ENCODE assay signal across 14 mouse cellular contexts in the genomic region with DNA sequence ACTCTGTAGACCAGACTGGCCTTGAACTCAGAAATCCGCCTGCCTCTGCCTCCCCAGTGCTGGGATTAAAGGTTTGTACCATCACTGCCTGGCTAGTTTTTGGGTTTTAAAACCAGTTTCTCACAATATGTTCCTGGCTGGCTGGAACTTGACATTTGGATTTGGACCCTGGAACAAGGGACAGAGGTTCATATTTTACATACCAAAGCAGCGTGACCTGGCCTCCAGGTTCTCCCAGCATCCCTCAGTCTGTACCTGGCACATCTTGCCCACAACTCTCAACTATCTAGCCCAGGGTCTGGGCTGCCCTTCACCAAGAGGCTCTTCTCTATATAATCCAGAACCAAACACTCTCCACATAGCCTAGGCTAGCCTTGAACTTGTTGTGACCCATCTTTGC. TPM values are rescaled to one million over a fixed set of nuclear protein-coding genes. Genes with fewer than 3 reads are reported as not detected.
DNase-seq lines count a peak whose midpoint lies in the region; ATAC-seq and TF ChIP-seq lines count a peak whose summit lies in the region.
"Had no signal": no experiment of that assay in that cellular context is flagged by ENCODE, and none has a peak within 500 bp of the region (broad histone marks: within the 10 kb centered on the region; RNA-seq: fewer than 3 reads in every experiment).

No protein-coding gene starts in this region.

- TF ChIP-seq EP300 in ES-Bruce4 (IDR thresholded peaks at IDR 0.05; ENCODE audit: insufficient read depth, low read depth, low read length), result no peak

- peaks cover 39% of the 10 kb centered on the region for H3K4me1 ChIP-seq in kidney, embryonic 16.5 days (ENCODE audit: insufficient read depth, low read length)
- H3K4me1 ChIP-seq in kidney, embryonic 14.5 days (ENCODE audit: control insufficient read depth, insufficient read depth, low read length), result peaks cover 18% of the 10 kb centered on the region; the same call in 1 of the 2 replicates
- H3K4me1 ChIP-seq in ES-Bruce4 (ENCODE audit: control insufficient read depth, insufficient read depth, low read length), result peaks cover 1% of the 10 kb centered on the region
- H3K4me1 ChIP-seq in limb, embryonic 10.5 days, result peaks cover 36% of the 10 kb centered on the region

- H3K9me3 ChIP-seq in kidney, embryonic 16.5 days (ENCODE audit: low read length), result no peaks in the 10 kb centered on the region
- no peaks in the 10 kb centered on the region for H3K9me3 ChIP-seq in kidney, embryonic 14.5 days (ENCODE audit: control insufficient read depth, low read length)
- no peaks in the 10 kb centered on the region for H3K9me3 ChIP-seq in ES-Bruce4 (replicated peaks; ENCODE audit: control insufficient read depth, insufficient read depth, low read length, poor library complexity, severe bottlenecking)
- no peaks in the 10 kb centered on the region for H3K9me3 ChIP-seq in limb, embryonic 10.5 days (replicated peaks)

- H3K9ac ChIP-seq in kidney, embryonic 16.5 days (replicated peaks; ENCODE audit: low read length), result no peak overlapping the region
- no peak overlapping the region for H3K9ac ChIP-seq in kidney, embryonic 14.5 days (ENCODE audit: low read depth, low read length)
- 0 out of 2 replicates have a peak overlapping the region, but pooled peaks have one; percentile 79 for H3K9ac ChIP-seq in ES-Bruce4 (ENCODE audit: low read depth, poor library complexity, severe bottlenecking)

- intact Hi-C loops in gastrocnemius, adult 2 months (cut with DNase I), result no loop called here
- intact Hi-C loops in gastrocnemius, postnatal 14 days (cut with DNase I; ENCODE audit: low total_unique reads), result no loop called here

- no peaks in the 10 kb centered on the region for H3K27me3 ChIP-seq in kidney, embryonic 16.5 days (ENCODE audit: insufficient read depth, low read length)
- no peaks in the 10 kb centered on the region for H3K27me3 ChIP-seq in kidney, embryonic 14.5 days (ENCODE audit: control insufficient read depth, insufficient read depth, low read length)
- H3K27me3 ChIP-seq in ES-Bruce4 (ENCODE audit: control insufficient read depth, insufficient read depth, low read length, poor library complexity, severe bottlenecking), result no peaks in the 10 kb centered on the region
- H3K27me3 ChIP-seq in limb, embryonic 10.5 days (ENCODE audit: low read depth, poor library complexity, severe bottlenecking), result no peaks in the 10 kb centered on the region

- 88% methylated on average over 2 of the region's 2 CpGs for WGBS in kidney, embryonic 16.5 days
- 94% methylated on average over 2 of the region's 2 CpGs for WGBS in kidney, embryonic 14.5 days
- WGBS in limb, embryonic 10.5 days, result 91% methylated on average over 2 of the region's 2 CpGs

- peak overlapping the region; percentile 92 for H3K4me3 ChIP-seq in gastrocnemius, adult 2 months
- H3K4me3 ChIP-seq in kidney, embryonic 16.5 days (ENCODE audit: low read length), result no peak overlapping the region
- H3K4me3 ChIP-seq in kidney, embryonic 14.5 days (ENCODE audit: low read length), result no peak overlapping the region
- H3K4me3 ChIP-seq in ES-Bruce4 (ENCODE audit: low read depth, low read length), result no peak overlapping the region
- peak overlapping the region; percentile 2; the same call in 1 of the 2 replicates for H3K4me3 ChIP-seq in limb, embryonic 10.5 days

- H3K27ac ChIP-seq in gastrocnemius, adult 2 months, result no peak overlapping the region
- H3K27ac ChIP-seq in kidney, embryonic 16.5 days (ENCODE audit: low read length), result no peak overlapping the region
- no peak overlapping the region for H3K27ac ChIP-seq in kidney, embryonic 14.5 days (ENCODE audit: low read depth, low read length)
- no peak overlapping the region for H3K27ac ChIP-seq in ES-Bruce4 (ENCODE audit: insufficient read depth, low read length)
- no peak overlapping the region for H3K27ac ChIP-seq in limb, embryonic 10.5 days

- ATAC-seq in kidney, embryonic 16.5 days (ENCODE audit: low FRiP score, low TSS enrichment), result no peak
- no peak for ATAC-seq in kidney, embryonic 14.5 days (ENCODE audit: low FRiP score, low TSS enrichment)

- no peak for TF ChIP-seq CTCF in gastrocnemius, adult 2 months (IDR thresholded peaks at IDR 0.05)
- no peak for TF ChIP-seq CTCF in ES-Bruce4 (IDR thresholded peaks at IDR 0.05; ENCODE audit: low read depth, low read length)

- DNase-seq in gastrocnemius, adult 2 months, result no peak
- DNase-seq in gastrocnemius, postnatal 14 days, result no peak
- DNase-seq in limb, embryonic 10.5 days (ENCODE audit: low spot score), result no peak
- DNase-seq in ovary, postnatal 36 days (ENCODE audit: low spot score), result no peak
- no peak for DNase-seq in embryo, embryonic 9.5 days (ENCODE audit: extremely low spot score)
- DNase-seq: adrenal gland, postnatal 14 days; B cell, adult 2 months; cerebellum, adult 11 months; lung, embryonic 14.5 days; thymus, adult 2 months had no signal

- H3K4me2 ChIP-seq in kidney, embryonic 16.5 days (replicated peaks; ENCODE audit: low read depth, low read length), result 0 out of 2 replicates have a peak overlapping the region, but pooled peaks have one; percentile 88
- H3K4me2 ChIP-seq in kidney, embryonic 14.5 days (replicated peaks; ENCODE audit: low read depth, low read length), result no peak overlapping the region

- H3K36me3 ChIP-seq in kidney, embryonic 16.5 days (ENCODE audit: insufficient read depth, low read length), result peaks cover 12% of the 10 kb centered on the region; the same call in 1 of the 2 replicates
- peaks cover 9% of the 10 kb centered on the region; the same call in 1 of the 2 replicates for H3K36me3 ChIP-seq in kidney, embryonic 14.5 days (ENCODE audit: control insufficient read depth, insufficient read depth, low read length)
- H3K36me3 ChIP-seq in ES-Bruce4 (ENCODE audit: control insufficient read depth, insufficient read depth, low read length, poor library complexity, severe bottlenecking), result 0 out of 2 replicates have a peak, but pooled peaks cover 7% of the 10 kb centered on the region
- peaks cover 51% of the 10 kb centered on the region for H3K36me3 ChIP-seq in limb, embryonic 10.5 days

- no peak for TF ChIP-seq POLR2A in ES-Bruce4 (IDR thresholded peaks at IDR 0.05; ENCODE audit: insufficient read depth, low read length)

RNA-seq across cellular contexts. Expression of a gene that starts 2.1 kb away (rescaled TPM):
- not detected for total RNA-seq in gastrocnemius, adult 2 months (2021)
- under 1 TPM in 1 of 2 experiments, not detected in 1; 0.31 TPM for total RNA-seq in gastrocnemius, postnatal 14 days (2021)
- 3.8 and 3.9 TPM in 2 replicates for polyA plus RNA-seq in kidney, embryonic 16.5 days (2015; fragmentation: Nextera tagmentation; extraction: Ambion mirVana)
- 2.7 and 5.1 TPM in 2 replicates for polyA plus RNA-seq in kidney, embryonic 14.5 days (2014; fragmentation: Nextera tagmentation; extraction: Ambion mirVana)
- polyA plus RNA-seq in ES-Bruce4 (2011; ENCODE audit: insufficient read depth, insufficient read length, low read depth, missing spikeins), result not detected in 2 replicates
- 5.0 and 5.9 TPM in 2 replicates for polyA plus RNA-seq in limb, embryonic 10.5 days (2016; fragmentation: Nextera tagmentation; extraction: Ambion mirVana)
- total RNA-seq: gastrocnemius, adult 8-10 months had no signal

RNA-seq across cellular contexts. Expression of a gene that starts 2.5 kb away (rescaled TPM):
- total RNA-seq in gastrocnemius, adult 2 months (2021), result 100 to 1,000 TPM; 312 to 399 TPM
- 100 to 1,000 TPM; 265 to 294 TPM for total RNA-seq in gastrocnemius, postnatal 14 days (2021)
- polyA plus RNA-seq in kidney, embryonic 16.5 days (2015; fragmentation: Nextera tagmentation; extraction: Ambion mirVana), result 197 and 199 TPM in 2 replicates
- polyA plus RNA-seq in kidney, embryonic 14.5 days (2014; fragmentation: Nextera tagmentation; extraction: Ambion mirVana), result 192 and 272 TPM in 2 replicates
- 70.5 and 70.8 TPM in 2 replicates for polyA plus RNA-seq in ES-Bruce4 (2011; ENCODE audit: insufficient read depth, insufficient read length, low read depth, missing spikeins)
- polyA plus RNA-seq in limb, embryonic 10.5 days (2016; fragmentation: Nextera tagmentation; extraction: Ambion mirVana), result 165 and 166 TPM in 2 replicates

RNA-seq across cellular contexts. Expression of a gene that starts 2.6 kb away (rescaled TPM):
- total RNA-seq in gastrocnemius, adult 2 months (2021), result 10 to 100 TPM in 1 of 2 experiments, 1 to 10 TPM in 1; 9.5 to 14.5 TPM
- total RNA-seq in gastrocnemius, postnatal 14 days (2021), result 10 to 100 TPM in 1 of 2 experiments, 1 to 10 TPM in 1; 7.8 to 10.2 TPM
- polyA plus RNA-seq in kidney, embryonic 16.5 days (2015; fragmentation: Nextera tagmentation; extraction: Ambion mirVana), result 3.1 and 5.0 TPM in 2 replicates
- 1.7 and 3.3 TPM in 2 replicates for polyA plus RNA-seq in kidney, embryonic 14.5 days (2014; fragmentation: Nextera tagmentation; extraction: Ambion mirVana)
- polyA plus RNA-seq in ES-Bruce4 (2011; ENCODE audit: insufficient read depth, insufficient read length, low read depth, missing spikeins), result 3.4 and 4.2 TPM in 2 replicates
- polyA plus RNA-seq in limb, embryonic 10.5 days (2016; fragmentation: Nextera tagmentation; extraction: Ambion mirVana), result 2.0 and 2.9 TPM in 2 replicates

RNA-seq across cellular contexts. Expression of a gene that starts 12.4 kb away (rescaled TPM):
- total RNA-seq in gastrocnemius, adult 2 months (2021), result 10 to 100 TPM in 1 of 2 experiments, 1 to 10 TPM in 1; 3.5 to 18.9 TPM
- 10 to 100 TPM; 26.6 to 27.8 TPM for total RNA-seq in gastrocnemius, postnatal 14 days (2021)
- polyA plus RNA-seq in kidney, embryonic 16.5 days (2015; fragmentation: Nextera tagmentation; extraction: Ambion mirVana), result 0.94 and 0.99 TPM in 2 replicates
- polyA plus RNA-seq in kidney, embryonic 14.5 days (2014; fragmentation: Nextera tagmentation; extraction: Ambion mirVana), result 0.58 and 0.77 TPM in 2 replicates
- 0.96 and 1.2 TPM in 2 replicates for polyA plus RNA-seq in ES-Bruce4 (2011; ENCODE audit: insufficient read depth, insufficient read length, low read depth, missing spikeins)
- polyA plus RNA-seq in limb, embryonic 10.5 days (2016; fragmentation: Nextera tagmentation; extraction: Ambion mirVana), result 0.40 TPM in 2 replicates

Comparison
In these comparisons a context has a peak if more than half of its experiments do, and no peak if none do; other contexts are left out.
1. H3K4me3 ChIP-seq: peak in gastrocnemius, adult 2 months (single experiment) and limb, embryonic 10.5 days (single experiment); none in kidney, embryonic 16.5 days (single experiment), kidney, embryonic 14.5 days (single experiment) and ES-Bruce4 (single experiment).